Mouse (Mus musculus): ENCODE data around the gene Tk1.

DNA sequence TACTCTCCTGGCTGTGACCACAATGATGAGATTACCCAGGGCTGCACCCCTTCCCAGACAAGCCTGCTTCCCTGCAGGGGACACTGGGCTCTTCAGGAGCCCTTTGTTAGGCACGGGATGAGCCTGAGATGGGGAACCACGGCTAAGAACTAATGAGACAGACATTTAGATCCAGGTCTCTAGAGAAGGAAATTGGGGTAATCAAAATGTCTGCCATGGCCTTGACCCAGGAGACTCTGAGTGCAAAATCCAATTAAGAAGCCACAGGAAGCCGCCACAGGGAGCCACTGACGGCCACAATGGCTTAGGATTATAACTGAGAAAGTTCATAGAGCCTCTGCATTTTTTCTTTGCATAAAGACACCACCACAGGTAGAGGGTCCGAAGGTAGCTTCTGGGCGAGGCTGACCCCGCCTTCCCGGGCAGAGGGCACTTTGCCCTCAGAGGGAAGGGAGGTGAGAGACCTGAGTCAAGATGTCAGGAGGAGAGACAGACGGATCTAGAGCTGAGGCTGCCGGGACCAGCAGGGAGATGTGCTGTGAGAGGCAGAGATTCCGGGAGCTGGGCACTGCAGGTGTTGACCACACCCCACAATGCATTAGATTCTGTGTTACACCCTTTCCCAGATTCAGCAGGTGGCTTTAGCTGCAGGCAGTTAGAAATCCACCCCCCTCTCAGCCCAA, 37.4 kb upstream of the Tk1 start:
- TF ChIP-seq USF1 (IDR thresholded peaks at IDR 0.05; ENCODE audit: low read depth) (no peak), POLR2A (IDR thresholded peaks at IDR 0.05; ENCODE audit: insufficient read length, low read depth) (no peak), MAX (IDR thresholded peaks at IDR 0.05; ENCODE audit: low read depth) (no peak), E2F4 (IDR thresholded peaks at IDR 0.05; ENCODE audit: insufficient read depth) (no peak), POLR2AphosphoS2 (IDR thresholded peaks at IDR 0.05; ENCODE audit: insufficient read length, low read depth) (no peak), TCF12 (IDR thresholded peaks at IDR 0.05; ENCODE audit: insufficient read depth, poor library complexity, severe bottlenecking) (no peak), CEBPB (IDR thresholded peaks at IDR 0.05; ENCODE audit: insufficient read depth, poor library complexity, severe bottlenecking) (no peak), SRF (IDR thresholded peaks at IDR 0.05; ENCODE audit: control insufficient read depth, insufficient read length, low read depth) (no peak), MYOG (IDR thresholded peaks at IDR 0.05; ENCODE audit: control insufficient read depth in 1 of 3, insufficient read depth in 1 of 3, insufficient read length in 2 of 3, low read depth in 2 of 3) (no peak), TCF3 (IDR thresholded peaks at IDR 0.05; ENCODE audit: insufficient read length, low read depth) (no peak), MYOD1 (IDR thresholded peaks at IDR 0.05; ENCODE audit: control insufficient read depth in 1 of 3, insufficient read length in 2 of 3, low read depth in 2 of 3) (no peak)
